Mouse (Mus musculus) cerebellum, postnatal 10 days (tissue): ENCODE results near the gene Arpc2.

Experiments
- DNase-seq, 2 experiments: peaks; one replicate each; pipeline ENCODE4 v3.0.0; 2021; ENCODE audit warnings: mixed read lengths in 2 of 2

Arpc2 gene

DNA sequence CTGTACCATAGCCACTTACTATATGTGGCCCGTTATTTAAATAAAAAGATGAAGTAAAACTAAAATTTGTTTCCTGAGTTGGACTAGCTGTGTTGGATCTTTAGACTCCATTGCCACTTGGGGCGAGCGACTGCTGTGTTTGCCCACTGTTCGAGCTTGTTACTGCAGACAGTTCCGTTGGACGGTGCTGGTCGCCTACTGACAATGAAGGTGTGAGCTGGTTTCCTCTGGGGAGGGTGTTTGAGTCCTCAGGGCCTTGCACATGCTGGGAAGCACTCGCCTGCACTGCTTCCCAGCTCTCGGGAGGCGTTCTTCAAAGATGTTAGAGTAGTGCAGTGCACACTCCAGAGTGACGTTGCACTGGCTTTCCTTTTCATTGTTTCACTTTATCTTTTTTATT lies 3.7 kb downstream of the Arpc2 start:
- DNase-seq, result no peak

DNA sequence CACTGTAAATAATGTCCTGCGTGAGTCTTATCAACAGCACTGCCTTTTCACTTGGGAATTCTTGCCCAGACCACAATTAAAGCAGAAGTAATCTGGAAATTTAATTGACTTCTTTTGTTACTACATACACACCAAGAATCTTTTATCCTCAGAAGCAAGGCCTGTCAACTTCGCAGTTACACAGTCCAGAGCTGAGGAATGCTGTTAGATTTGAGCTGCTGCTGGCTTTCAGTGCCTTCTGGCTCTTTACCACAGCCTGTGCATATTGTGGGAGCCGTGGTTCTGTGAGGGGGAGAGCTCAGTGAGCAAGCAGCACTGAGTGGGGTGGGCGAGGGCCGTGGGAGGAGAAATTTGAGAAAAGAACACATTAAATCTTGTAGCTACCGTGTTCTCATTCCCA lies 4.4 kb downstream of the Arpc2 start:
- DNase-seq, result no peak

DNA sequence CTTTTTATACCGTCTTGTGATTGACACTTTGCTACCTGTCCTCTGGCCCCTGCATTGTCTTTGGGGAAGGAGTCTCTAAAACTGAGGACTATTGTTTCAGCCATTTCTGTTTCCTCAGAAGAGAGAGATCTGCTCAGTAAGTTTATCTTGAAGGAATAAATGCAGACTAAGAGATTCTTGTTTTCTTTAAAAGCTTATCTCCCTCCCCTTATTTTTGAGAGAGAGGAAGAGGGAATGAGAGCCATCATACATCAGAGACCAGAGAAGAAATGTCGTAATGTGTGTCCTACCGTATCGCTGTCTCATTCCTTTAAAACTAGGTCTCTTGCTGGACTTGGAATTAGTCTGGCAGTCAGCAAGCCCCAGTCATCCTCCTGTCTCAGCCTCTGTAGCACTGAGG lies 4.9 kb downstream of the Arpc2 start:
- no peak for DNase-seq

DNA sequence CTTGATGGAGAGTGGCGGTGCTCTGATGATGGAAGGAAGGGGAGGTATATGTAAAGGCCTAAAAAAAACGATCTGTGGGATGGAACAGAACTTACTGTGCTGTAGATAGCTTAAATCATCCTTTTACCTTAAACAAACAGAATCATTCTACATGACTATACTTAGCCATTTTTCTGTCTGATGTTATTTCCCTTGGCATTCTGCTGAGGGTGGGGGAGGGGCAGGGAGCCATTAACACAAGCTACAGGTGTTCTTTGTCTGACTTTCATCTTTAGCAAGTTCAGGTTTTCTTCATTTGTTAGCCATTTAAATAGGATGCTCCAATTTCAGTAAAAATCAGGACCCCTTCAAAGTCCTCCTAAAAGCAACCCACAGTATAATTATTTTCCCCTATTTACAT lies 9.6 kb downstream of the Arpc2 start:
- DNase-seq, result no peak

DNA sequence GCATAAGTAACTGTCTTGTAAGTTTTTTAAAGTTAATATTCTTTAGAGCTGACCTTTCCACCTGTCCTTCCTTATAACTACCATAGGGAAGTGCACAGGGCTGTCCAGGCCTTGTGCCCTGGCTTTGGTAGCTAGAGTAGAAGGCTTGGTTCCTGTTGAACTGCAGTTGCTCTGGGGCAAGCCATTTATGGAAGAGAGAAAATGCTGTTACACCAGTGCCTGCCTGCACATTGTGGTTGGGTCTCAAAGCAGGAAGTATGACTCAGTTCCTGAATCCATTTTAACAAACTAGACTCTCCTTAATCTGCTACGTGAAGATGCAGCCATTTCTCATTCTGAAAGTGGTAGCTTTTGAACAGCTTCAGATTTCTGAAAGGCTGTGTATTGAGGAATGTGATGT lies 12.9 kb downstream of the Arpc2 start:
- no peak for DNase-seq

DNA sequence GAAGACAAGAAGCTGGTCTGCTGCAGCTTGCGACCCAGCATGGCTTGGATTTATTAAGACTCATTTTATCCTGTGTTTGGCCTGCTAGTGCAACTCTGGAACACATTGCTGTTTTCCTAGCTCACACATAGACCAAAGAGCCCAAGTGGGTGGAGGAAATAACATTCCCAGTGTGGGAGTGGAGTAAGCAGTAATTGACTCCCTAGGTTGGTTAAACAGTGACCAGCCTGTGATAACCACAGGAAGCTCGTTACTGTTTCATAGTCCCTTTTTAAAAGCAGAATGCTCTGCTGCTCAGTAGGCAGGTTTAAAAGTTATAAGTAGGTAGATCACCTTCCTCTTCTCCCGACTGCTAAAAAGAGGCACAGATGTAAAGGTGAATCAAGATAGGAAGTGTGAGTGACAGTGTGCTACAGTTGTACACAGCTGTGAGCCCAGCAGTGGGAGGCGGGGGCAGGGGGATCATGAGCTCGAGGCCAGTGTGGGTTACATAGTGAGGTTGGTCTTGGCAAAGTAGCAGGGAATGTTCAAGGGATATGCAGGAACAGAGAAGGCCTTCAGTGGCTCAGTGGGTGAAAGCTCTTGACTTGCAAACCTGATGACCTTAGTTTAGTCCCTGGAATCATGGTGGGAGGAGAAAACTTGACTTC lies 13.6 kb downstream of the Arpc2 start:
- DNase-seq, result no peak

DNA sequence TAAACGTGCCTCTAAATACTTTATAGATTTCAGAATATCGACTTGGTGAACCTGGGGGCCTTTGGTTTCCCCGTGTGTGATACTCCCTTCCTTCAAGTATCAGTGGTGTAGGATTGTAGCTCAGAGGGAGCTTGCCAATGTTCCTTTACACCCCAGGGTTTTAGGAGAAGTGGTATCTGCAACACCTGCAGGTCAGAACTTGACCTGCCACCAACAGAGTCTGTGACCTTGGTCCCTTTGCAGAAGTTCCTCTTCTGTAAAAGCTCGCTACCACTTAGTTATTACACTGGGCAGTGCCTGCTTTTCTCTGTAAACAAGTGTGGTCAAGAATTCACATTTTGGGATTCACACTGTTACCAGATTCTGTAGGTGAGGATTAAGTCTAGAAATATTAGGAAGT lies 14.2 kb downstream of the Arpc2 start:
- DNase-seq, result no peak

DNA sequence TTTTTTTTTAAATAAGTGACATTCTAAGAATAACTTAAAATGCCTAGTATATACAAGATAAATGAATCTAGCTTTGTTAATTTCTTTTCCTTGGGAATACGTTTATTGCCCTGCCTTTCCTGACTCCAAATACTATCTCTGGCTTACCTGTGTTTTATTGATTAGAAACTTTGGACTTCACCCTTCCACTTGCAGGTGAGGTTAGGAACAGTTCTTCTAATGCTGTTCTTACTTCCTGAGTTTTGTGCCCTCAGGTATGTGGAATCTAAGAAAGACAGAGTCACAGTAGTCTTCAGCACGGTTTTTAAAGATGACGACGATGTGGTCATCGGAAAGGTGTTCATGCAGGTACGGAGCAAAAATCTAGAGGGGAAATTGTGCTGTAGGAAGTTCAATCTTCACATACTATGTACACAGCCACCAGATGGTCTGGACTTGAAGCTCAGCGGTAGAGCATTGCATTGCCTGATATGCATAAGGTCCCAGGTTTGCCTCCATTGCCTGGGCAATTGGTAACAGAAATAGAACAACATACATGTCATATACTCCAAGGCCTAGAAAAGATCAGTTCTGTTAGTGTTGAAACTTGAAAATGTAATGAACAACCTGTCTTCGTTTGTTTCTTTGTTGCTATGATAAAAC lies 19.9 kb downstream of the Arpc2 start:
- DNase-seq, result no peak

DNA sequence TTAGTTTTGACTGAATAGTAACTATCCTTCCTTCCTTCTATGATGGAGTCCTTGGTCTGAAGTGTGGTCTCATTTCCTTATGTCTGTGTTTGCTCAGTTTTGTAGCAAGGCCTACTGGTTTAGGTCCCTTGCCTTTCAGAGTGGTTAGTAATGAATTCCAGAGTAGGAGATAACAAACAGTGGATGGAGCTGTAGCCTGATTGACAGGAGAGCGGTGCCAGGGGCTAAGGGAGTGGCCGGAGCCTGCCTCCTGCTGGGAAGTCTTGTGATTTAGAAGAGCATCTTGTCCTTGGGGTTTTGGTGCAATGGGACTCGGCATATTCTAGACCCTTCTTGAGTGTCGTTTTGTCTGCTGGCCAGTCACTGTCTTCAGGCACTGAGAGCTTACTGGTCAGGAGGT lies 20.9 kb downstream of the Arpc2 start:
- no peak for DNase-seq

DNA sequence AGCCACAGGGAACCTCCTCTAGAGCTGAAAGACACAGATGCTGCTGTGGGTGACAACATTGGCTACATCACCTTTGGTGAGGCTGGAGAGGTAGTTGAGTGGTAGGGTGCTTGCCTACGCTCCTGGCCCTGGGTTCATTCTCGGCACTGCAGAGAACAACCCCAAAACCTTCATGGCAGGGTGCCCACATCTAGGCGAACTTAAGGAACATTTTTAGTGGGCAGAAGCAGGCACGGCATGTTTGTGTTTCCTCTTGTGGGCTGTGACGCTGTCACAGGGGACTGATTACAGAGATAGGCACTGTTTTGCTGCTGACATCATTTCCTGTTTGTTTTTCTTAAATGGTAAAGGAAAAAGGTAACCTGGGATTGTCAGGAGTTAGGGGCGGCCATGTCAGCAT lies 26.6 kb downstream of the Arpc2 start:
- DNase-seq, result no peak

DNA sequence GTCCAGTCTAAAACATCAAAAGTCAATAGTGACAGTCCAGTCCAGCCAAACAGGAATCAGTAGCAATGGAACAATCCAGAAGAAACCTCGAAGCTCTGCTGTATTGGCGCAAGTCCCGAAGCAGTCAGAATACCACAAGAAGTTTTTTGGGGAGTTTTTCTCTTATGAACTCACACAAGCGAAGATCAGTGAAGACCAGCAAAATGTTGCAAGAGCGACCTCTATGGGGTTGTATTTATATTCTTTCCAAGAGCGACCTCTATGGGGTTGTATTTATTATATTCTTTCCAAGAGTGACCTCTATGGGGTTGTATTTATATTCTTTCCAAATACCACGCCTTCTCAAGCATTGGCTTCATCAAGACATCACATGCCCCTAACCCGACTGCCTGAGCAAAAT lies 32.9 kb downstream of the Arpc2 start:
- DNase-seq, result no peak

DNA sequence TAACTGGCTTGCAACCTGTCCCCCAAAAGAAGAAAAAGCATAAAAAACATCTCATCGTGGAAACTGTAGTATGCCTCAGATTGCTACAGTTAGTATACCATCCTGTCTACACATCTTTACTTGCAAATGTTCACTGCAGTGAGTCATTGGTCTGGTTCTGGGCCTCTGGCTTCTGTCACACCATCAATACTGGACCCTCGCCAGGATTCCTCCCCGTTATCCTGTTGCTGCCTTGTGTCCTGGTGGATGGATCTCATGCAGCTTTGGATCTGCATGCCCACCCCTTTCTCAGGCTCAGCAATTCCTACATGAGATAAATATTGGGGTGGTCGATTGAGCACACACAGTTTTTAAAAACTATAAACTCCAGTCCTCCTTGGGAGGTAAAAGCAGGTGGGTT lies 35.8 kb downstream of the Arpc2 start:
- DNase-seq, result peak in 1 of 2 experiments; percentile 47

DNA sequence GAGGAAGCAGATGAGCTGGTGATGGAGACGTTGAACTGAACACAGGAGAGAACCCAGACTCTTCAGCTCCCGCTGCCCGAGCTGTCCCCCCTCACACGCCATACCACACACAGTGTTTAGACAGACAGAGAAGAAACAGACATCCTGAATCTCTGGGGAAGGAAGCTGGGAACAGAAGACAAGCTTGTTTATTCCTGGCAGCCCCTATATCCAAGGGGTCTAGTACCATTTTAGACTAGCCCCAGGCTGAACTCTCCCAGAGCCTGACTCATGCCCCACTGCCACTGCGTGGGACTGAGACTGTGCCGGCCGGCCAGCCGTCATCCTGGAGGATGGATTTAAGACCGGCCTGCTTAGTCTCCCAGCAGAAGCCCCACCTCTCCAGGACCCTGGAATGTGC lies 39.1 kb downstream of the Arpc2 start:
- DNase-seq, result no peak

DNA sequence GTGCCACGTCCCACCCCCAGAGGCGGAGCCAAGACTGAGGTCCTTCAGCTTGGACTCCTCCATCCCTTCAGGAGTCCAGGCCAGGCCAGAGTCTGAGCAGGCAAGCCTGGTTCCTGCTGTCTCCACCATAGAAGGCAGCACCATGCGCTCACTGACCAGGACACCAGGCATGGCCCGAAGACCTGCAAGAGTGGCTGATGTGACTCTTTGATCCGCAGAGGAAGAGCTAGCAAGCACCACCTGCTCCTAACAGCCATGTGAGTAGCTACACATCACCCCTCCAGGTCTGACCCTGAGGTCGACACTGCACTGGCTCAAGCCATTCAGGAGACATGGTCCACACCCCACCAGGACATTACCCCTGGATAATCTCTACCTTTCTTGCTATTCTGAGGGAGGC lies 41.2 kb downstream of the Arpc2 start:
- DNase-seq, result no peak

DNA sequence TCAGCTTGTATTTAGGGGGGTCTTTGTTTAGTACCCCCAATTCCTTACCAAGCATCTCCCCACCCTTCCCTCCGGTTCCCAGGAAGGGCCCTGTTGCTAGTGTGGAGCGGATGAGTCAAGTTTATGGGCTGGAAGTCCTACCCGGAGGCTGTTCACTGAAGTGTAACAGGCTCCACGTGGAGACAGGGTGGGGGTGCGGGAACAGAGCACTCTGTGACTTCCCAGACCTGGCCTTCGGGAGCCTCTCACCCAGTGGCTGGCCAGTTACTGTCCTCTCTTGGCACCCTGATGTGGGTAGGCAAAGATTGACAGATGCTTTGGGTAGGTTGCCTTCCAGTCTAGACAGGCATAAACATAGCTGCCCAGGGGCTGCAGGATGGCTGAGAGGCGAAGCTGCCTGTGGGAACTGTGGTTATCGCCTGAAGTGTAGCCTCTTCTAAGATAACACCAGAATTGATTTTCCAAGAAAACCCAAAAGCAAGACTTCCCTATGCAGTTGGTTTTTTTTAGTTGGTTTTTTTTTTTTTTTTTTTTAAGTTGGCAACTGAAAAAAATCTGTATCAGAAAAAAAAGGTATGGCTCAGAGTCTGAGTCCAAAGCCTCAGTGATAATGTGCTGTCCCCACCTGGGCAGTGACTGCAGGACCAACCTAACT lies 42.1 kb downstream of the Arpc2 start:
- DNase-seq, result no peak

DNA sequence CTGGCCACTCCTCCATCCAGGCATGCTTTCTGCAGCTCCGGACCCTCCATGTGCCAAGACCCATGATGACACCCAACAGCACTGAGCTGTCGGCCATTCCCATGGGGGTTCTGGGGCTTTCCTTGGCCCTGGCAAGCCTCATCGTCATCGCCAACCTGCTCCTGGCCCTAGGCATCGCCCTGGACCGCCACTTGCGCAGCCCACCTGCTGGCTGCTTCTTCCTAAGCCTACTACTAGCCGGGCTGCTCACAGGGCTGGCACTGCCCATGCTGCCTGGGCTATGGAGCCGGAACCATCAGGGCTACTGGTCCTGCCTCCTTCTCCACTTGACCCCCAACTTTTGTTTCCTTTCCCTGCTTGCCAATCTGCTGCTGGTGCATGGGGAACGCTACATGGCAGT lies 42.7 kb downstream of the Arpc2 start, which contains the start of gene Gpbar1:
Gpbar1 (plus strand) TSS at position 13 of the 400 bp plus-strand sequence.
- no peak for DNase-seq

DNA sequence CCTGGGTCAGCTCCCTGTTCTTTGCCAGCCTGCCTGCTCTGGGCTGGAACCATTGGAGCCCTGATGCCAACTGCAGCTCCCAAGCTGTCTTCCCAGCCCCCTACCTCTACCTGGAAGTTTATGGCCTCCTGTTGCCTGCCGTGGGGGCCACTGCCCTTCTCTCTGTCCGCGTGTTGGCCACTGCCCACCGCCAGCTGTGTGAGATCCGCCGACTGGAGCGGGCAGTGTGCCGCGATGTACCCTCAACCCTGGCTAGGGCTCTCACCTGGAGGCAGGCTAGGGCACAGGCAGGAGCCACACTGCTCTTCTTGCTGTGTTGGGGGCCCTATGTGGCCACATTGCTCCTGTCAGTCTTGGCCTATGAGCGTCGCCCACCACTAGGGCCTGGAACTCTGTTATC lies 43.1 kb downstream of the Arpc2 start:
- DNase-seq, result no peak

DNA sequence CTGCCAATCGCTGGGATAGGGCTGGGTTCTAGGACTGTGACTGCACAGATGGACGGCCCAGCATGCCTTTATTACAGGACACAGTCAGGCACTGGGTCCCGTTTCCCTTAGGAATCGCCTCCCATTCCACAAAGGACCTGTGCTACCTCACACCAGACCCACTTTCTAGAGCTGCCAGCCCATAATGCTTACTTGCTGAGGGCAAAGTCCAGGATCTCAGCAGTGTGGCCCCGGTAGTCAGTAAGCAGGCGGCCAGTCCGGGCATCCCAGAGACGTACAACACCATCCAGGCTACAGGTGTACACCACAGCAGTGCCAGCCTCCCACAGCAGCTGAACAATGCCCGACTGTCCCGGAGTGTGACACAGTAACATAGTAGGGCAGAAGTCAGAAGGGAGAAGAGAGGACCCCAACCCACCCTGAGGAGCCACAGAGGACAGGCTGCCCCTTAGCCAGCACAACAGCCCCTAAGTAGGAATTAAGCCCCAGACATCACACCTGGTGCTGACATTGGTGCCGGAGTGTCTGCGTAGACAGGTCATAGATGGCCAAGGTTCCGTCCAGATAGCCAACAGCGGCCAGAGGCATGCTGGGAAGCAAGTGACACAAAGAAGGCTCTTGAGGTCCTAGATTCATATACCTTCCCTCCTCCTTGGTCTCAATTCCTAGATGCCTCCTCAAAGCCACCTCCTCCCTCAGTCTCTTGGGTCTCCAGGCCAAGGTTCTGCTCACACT lies 44.9 kb downstream of the Arpc2 start:
- no peak for DNase-seq

DNA sequence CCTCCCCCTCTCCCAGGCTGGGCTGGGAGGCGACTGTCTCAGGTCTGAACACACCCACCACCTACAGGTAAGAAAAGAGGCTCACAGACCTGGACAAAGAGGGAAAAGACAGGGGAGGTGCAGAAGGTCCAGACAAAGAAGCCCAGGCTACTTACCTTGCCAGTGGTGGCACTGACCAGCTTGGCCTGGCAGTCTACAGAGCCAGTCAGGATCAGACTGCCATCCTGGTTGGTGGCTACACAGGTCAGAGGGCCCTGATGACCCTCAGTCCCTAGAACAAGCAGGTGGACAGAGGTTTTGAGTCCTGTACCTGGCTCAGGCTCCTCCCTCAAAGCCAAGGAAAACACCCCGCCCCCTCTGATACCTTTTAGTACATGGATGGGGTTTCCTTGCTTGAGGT lies 45.5 kb downstream of the Arpc2 start:
- DNase-seq, result no peak

DNA sequence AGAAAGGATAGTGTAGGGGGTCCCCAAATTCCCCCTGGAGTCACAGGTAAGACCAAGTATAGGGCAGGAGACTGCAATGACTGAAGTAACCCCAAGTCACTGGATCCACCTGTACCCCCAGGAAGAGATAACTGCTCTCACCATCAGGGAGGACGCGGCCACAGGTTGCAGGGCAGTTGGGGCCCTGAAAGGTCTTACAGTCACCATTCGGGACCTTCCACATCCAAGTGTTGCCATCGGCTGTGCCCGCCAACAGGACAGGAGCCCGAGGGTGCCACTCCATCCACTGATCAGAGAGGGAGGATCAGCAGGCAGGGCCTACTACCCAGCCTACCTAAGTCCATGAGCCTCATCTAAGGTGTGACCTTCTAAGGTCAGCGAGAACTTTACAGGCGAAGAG lies 46.0 kb downstream of the Arpc2 start:
- no peak for DNase-seq

DNA sequence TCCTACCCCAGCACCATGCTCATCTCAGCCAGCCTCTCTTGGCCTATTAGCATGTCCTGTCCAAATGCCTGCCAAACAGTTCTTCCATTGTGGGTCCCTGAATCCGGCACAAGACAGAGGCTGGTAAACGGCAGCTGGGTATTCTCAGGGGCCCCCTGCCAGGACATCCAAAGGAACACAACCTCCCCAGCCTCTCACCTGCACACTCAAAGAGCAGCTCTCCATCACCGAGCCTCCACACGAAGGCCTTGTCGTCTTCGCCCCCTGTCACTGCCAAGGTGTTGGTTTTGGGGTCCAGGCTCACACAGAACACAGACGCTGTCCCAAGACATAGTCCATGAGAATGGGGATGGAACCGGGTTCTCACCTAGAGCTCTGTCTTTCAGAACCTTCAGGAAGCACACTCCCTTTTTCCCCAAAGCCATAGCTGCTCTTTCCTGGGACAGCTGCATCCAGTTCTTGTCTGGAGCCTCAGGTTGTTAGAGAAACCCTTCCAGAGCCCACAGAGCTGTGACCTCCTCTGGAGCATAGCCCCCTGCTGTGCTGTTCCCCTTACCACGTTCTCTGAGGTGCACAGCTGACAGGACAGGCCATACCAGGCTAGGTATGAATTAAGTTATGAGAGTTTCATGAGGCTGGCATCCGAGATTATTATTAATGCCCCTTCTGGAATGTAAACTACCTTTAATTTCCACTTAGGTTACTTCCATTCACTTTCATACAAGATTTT lies 47.2 kb downstream of the Arpc2 start:
- DNase-seq, result no peak

DNA sequence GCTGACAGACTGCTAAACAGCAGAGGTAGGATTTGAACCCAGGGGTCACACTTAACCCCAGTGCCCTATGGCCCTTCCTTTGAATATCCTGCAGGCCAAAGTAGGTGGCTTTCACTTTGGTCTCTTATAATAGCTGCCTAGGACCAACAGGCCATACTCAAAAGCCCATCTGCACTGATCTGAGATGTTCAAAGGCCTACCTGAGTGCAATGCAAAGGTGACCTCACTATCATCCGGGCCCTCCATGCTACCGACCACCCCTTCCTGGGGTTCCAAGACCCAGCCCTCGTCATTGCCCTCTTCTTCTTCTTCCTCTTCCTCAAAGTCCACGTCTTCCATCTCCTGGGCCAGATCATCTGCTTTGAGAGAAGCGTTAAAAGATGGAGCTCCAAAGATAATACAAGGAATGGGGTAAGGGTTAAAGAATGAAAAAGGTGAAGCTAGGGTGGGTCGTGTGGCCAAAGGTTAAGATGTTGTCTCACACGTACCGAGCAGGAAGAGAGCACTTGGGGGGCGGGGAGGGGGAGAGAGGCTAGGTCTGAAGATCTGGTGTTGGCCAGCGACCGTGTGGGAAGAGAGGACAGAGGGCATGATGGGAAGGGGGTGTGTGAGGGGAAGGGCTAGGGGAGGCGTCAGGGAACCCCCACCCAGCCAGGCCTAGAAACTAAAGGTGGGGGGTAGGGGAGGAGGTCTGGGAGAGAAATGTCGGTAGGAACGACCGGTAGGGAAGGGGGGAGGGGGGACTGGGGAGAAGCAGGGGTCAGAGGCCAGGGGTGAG lies 48.0 kb downstream of the Arpc2 start:
- peak; percentile 82 for DNase-seq
